Mouse (Mus musculus): ENCODE measurements around the gene Pkp4.

- no peak for TF ChIP-seq HCFC1 (IDR thresholded peaks at IDR 0.05; ENCODE audit: borderline replicate concordance, insufficient read depth, low read length)
- TF ChIP-seq ZC3H11A (IDR thresholded peaks at IDR 0.05; ENCODE audit: borderline replicate concordance, low read depth, low read length), result no peak
- no peak for TF ChIP-seq MAFK (IDR thresholded peaks at IDR 0.05; ENCODE audit: insufficient read depth, low read depth, low read length)
- peak; percentile 37; the same call in 1 of the 2 replicates for TF ChIP-seq ZNF384 (IDR thresholded peaks at IDR 0.05; ENCODE audit: low read depth, low read length)
Measured at GRCm38 (mm10) chr2:59183541-59183940, 22.9 kb downstream of the Pkp4 start.

Measured in ES-E14 (cell line).